Mouse (Mus musculus) testis, postnatal 10 days (tissue): ENCODE results near the gene Chil6.

ENCODE experiments used
- DNase-seq: peaks from one replicate; pipeline ENCODE4 v3.0.0; 2021; ENCODE audit warnings: low spot score

The Chil6 gene

DNA sequence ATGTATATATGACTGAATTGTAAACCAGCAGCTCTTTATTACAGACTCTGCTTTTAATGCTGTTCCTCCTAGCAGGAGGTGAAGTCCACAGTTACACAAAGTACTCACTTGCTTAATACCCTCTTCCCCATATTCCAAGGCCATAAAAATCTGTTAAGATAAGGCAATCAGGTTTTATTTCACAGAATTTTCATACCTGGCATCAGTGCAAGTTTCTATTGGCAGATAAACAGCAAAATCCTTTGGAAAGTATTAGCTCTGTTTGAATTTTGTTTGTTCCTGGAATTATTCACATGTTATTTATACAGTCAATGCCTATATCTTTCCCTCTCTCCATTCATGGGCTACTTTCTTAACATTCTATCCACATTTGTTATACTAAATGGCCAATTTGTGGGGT is at the start of gene Chil6:
Chil6 (minus strand) TSS at position 101 of the 400 bp plus-strand sequence.
- DNase-seq, result no peak

DNA sequence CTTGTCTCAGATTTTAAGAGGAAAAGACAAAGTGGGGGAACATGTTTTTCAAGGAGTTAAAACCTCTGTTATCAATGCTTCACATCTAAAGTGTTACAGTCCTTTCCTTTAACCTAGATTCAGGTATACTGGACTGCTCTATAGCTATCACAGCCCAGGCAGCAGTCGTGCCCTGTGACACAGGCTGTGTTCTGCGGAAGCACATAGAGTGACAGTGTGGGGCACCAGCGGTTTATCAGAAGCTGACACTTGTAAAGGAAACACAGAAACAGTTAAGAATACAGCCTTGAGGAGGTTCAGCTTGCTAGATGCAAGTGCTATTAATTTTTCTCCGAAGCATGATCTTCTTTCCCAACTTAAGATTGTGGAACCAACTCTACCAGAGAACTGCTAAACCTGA is 46.6 kb upstream of the Chil6 start:
- no peak for DNase-seq

DNA sequence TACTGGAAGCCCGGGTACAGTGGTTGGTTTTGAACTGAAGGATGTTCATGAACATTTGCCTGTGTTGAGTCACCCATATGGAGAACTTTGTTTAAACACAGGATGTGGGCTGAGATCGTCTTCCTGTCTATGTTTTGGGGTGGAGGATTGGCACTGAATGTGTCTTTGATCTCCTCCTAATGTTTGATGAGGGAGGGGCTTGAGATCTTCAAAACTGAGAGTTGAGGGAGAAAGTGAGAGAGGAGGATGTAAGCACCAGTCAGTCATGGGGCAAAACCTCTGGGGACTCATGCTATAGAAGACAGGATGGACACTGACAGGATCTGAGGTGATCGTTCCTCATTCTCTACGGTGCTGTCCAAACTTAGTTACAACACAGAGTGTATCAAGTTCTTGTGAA is 43.6 kb upstream of the Chil6 start:
- no peak for DNase-seq

DNA sequence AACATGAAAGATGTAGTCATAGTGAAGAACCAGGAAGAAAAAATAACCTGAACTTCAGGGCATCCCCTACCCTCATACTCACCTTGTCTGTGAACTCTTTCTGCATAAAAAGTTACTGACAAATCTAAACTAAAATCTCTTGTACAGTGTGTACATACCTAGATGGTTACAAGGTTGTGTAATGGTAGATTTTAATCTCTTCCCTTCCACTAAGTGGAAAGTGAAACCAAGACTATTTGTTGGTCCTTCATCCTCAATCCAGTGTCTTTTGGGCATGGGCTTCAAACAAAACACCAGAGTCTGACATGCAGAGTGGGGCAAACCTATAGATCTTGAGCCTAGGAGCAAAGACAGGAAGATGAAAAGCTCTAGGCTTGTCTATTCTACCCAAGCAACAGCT is 43.0 kb upstream of the Chil6 start:
- no peak for DNase-seq

DNA sequence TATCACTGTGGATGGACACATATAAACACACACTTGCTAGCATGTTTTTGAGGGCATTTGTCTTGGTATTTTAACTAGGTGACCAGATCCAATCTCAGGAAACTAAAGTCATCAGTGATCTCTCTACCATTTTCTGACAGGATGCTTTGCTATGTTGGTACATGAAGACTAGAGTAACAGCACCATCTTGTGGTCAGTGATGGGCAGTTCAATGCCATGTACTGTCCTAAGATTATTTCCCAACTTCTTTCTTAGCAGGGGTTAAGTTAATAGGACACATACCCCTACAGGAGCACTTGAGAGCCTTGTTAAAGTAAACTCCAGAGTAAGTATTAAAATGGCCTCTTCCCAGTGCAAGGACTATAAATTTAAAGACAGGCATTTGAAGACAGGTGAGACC is 42.6 kb upstream of the Chil6 start:
- no peak for DNase-seq
